Mouse (Mus musculus): Measurements from ENCODE around the gene Nek2.

DNA sequence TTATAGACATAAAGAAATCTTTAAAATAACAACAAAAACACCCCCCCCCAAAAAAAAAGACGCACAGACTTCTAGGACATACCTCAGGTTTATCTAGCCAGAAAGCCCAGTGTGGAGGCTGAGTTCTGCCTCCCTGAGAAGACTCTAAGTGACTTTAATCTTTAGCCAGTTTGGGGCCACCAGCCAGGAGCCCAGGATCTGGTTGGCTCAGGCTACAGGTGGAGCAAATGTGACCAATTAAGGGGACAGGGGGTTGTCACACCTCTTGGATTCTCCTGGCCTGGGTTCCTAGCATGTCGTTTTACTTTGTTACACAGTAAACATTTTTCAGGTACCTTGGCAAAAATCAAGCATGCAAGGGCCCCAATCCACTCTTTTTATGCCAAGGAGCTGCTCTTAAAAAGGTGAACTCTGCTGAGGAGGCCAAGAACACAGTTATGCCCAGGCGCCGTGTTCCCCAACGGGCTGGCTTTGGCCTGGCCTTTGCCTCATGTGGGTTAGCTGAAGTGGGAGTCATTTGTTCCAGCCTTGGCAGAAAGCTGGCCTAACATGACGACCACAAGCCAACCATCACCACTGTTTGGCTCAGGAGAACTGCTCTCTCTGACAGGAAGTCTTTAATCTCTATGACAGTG lies 50.9 kb downstream of the Nek2 start:
- TF ChIP-seq GATA1 (IDR thresholded peaks at IDR 0.05; ENCODE audit: low read length) (no peak), TAL1 (IDR thresholded peaks at IDR 0.05; ENCODE audit: low read length) (no peak)

Data from erythroblast, embryonic 14.5 days (primary cell).